Mouse (Mus musculus) embryonic stem cell, embryonic (primary cell): ENCODE measurements around the gene Foxl2.

Experiments
- CTCF ChIA-PET, 4 experiments: fragments of 300-600 bp in 2 of 4; fragments of 350-600 bp in 2 of 4; sonication (Branson Sonifier 250); formaldehyde crosslinking; loops; one replicate each; lab custom pipeline; 2022; ENCODE audit warnings: inconsistent platforms in 2 of 4; lab: Charles Lee
- POLR2A ChIA-PET, 4 experiments: fragments of 300-600 bp in 2 of 4; fragments of 350-600 bp in 2 of 4; sonication (Branson Sonifier 250); formaldehyde crosslinking; loops; one replicate each; lab custom pipeline; 2022; ENCODE audit warnings: antibody characterized with exemption in 4 of 4, inconsistent platforms in 1 of 4; lab: Charles Lee

The Foxl2 gene

GRCm38 (mm10) chr9:98955103-98955715 is at the start of gene Foxl2:
Gene Foxl2 (plus strand): TSS chr9:98955288.
- CTCF ChIA-PET: interaction anchor here in 3 of 4 experiments (0.6 to 3.0 kb wide), 5 partner anchors 10 to 24 kb away, joined by 4 to 15 read pairs (median 6); no protein-coding TSS in a partner anchor
- POLR2A ChIA-PET: interaction anchor here (0.6 to 1.8 kb wide), 10 partner anchors 8 to 392 kb away, joined by 3 to 9 read pairs (median 4); partner anchors contain the start of genes Copb2 (in 1 of the 4), Faim (in 1 of the 4) and Mrps22 (in 1 of the 4)

GRCm38 (mm10) chr9:98920629-98921523 is 34.2 kb upstream of the Foxl2 start:
- ChIA-PET CTCF (interaction anchor here in 1 of 4 experiments (0.7 kb wide), 1 partner anchor 9 kb away, joined by 3 read pairs; no protein-coding TSS in a partner anchor), POLR2A (interaction anchor here in 2 of 4 experiments (0.6 kb wide), 2 partner anchors 26 to 651 kb away, joined by 3 to 4 read pairs; no protein-coding TSS in a partner anchor)

DNA sequence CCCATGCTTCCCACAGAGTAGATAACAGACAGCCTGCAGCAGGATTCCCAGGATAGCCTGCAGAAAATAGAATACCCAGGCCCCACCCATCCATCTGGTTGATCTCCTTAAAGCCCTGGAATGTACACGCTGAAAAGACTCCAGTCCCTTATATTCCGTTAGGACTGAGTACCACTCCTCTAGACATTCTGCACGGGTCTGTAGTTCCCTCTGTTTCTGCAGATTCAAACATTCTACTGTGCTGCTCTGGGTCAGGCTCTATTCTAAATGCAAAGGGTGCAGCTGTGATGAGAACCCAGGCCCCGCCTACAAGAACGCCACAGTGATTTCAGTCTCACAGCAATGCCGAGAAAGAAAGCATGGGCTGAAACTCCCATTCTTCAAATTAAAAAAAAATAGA is 32.0 kb upstream of the Foxl2 start:
- POLR2A ChIA-PET: no interaction called here
- CTCF ChIA-PET: no interaction called here

- POLR2A ChIA-PET: interaction anchor here in 2 of 4 experiments (0.7 kb wide), 2 partner anchors 111 to 327 kb away, joined by 3 read pairs; partner anchors contain the start of gene Gm1123 (in 1 of the 2)
- CTCF ChIA-PET: interaction anchor here in 1 of 4 experiments (1.1 kb wide), 1 partner anchor 434 kb away, joined by 3 read pairs; no protein-coding TSS in a partner anchor
Observed at GRCm38 (mm10) chr9:98924183-98924582, 30.9 kb upstream of the Foxl2 start.

GRCm38 (mm10) chr9:98929496-98929895 is 25.6 kb upstream of the Foxl2 start:
- POLR2A ChIA-PET: interaction anchor here in 2 of 4 experiments (0.7 to 0.9 kb wide), 4 partner anchors 443 to 1667 kb away, joined by 3 to 6 read pairs (median 4); no protein-coding TSS in a partner anchor
- CTCF ChIA-PET: interaction anchor here (0.5 to 1.9 kb wide), 41 partner anchors 9 to 1879 kb away, joined by 3 to 9 read pairs (median 4); partner anchors contain the start of genes 7420426K07Rik (in 1 of the 4), Cep70 (in 1 of the 4), Faim (in 1 of the 4) and Nme9 (in 1 of the 4)

DNA sequence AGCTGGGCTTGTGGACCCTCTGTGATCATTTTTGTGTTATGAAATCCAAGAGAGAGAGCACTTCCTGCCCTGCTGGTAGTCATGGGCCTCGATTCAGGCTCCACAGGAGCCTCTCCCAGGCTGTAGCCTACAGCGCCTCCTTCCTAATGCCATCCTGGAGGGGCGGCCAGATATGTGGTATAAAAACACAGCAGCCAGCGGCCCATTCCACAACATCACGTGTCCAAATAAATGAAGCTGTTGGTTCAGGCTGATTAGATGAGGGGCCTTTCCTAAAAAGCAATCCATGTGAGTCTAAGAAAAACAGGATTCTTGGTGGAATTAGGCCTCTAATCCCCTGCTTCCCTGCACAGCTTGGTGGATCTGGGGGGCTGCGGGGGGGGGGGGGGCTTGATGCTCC is 22.2 kb upstream of the Foxl2 start:
- POLR2A ChIA-PET: interaction anchor here in 1 of 4 experiments (0.7 kb wide), 1 partner anchor 353 kb away, joined by 3 read pairs; no protein-coding TSS in a partner anchor
- CTCF ChIA-PET: interaction anchor here in 2 of 4 experiments (0.5 to 1.1 kb wide), 3 partner anchors 32 to 391 kb away, joined by 3 to 10 read pairs (median 5); no protein-coding TSS in a partner anchor

DNA sequence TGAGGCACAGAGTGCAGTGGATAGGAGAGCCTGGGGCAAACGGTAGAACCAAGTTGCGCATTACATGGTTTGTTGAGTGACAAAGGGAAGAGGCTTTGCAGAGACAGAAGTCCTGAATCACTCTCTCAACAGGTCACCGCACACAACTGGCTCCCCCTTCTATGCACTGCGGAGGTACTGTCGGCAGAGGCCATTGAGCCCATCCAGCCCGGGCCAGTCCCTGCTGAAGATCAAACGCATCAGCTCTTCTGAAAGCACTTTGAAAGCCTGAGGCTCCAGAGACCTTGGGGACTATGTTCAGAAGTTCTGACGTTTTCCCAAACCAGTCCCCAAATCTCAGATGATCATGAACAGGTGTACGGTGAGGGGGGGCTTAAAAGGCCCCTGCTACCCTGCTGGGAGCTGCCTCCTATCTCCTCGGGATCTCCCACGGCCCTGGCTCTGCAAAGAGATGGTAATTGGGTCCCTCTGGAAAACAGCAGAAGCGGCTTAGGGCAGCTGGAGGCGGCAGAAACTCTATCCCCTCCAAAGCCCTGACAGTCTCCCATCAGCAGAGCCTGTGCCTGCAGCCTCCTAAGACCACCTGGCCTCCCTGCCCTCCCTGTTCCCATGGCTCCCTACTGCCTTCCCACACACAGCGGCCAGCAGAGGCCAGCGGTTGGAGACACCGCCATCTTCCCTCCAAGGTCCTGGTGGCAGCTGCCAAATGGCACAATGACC is 19.7 kb upstream of the Foxl2 start:
- ChIA-PET CTCF (interaction anchor here in 1 of 4 experiments (1.2 kb wide), 1 partner anchor 30 kb away, joined by 3 read pairs; no protein-coding TSS in a partner anchor), POLR2A (interaction anchor here in 1 of 4 experiments (0.7 kb wide), 1 partner anchor 39 kb away, joined by 3 read pairs; no protein-coding TSS in a partner anchor)

DNA sequence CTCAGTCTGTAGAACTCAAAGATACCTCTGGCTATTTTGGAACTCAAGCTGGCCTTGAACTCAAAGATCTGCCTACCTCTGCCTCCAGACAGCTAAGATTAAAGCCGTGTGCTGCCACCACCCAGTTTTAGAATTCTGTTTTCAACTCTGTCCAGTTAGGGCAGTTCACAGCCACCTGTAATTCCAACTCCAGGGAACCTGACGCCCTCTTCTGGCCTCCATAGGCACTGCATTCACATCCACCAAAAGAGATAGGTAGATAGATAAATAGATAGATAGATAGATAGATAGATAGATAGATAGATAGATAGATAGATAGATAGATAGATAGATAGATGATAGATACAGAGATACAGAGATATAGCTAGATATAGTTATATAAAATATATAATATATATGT is 15.8 kb upstream of the Foxl2 start:
- ChIA-PET CTCF (interaction anchor here (0.5 to 1.4 kb wide), 10 partner anchors 10 to 1368 kb away, joined by 3 to 9 read pairs (median 4); no protein-coding TSS in a partner anchor), POLR2A (no interaction called here)

DNA sequence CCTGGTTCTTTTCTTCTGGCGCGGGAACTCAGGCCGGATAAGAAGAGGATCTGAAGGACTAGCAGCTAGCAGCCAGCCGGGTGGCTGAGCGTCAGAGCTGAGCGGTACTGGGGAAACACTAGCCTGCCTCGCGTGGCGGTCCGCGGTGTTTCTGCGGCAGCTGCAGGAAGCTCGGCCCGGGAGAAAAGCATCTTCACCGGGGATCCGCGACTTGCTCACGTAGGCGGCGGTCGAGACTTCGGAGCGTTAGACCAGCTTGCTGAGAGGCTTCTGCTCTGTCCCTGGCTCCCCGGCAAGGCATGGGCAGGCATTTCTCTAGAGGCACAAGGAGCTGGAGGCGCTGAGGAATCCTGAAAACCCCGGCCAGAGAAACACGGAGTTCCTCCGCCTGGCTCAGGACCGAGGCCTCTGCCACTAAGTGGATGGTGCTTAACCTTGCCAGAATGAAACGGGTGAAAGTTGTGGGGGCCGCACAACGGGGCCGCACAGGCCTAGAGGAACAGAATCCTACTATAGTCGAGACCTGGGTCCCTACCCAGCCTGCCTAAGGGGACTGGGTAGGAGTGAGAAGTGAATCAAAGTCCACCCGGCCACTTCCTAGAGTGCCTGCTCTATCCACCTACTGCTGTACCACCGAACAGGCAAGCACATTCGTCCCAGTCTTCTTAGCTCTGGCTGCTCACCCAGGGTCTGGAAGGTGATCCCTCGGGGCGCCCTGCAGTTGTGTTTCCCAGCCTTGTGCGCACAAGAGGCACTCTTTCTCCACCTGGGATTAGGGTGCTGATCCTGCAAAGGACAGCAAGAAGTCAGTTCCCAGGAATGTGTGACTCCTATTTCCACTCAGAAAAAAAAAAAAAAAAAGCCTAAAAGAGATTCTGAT is 2.7 kb upstream of the Foxl2 start:
- ChIA-PET CTCF (interaction anchor here (0.6 to 1.7 kb wide), 10 partner anchors 11 to 108 kb away, joined by 3 to 5 read pairs (median 4); no protein-coding TSS in a partner anchor), POLR2A (interaction anchor here in 2 of 4 experiments (0.7 to 2.0 kb wide), 2 partner anchors 9 to 294 kb away, joined by 7 to 17 read pairs; no protein-coding TSS in a partner anchor)

GRCm38 (mm10) chr9:98953291-98953690 is 1.8 kb upstream of the Foxl2 start:
- ChIA-PET POLR2A (interaction anchor here in 3 of 4 experiments (0.6 to 2.0 kb wide), 4 partner anchors 8 to 293 kb away, joined by 6 to 17 read pairs (median 7); no protein-coding TSS in a partner anchor), CTCF (interaction anchor here (0.6 to 0.8 kb wide), 6 partner anchors 10 to 710 kb away, joined by 3 to 4 read pairs (median 3); no protein-coding TSS in a partner anchor)

DNA sequence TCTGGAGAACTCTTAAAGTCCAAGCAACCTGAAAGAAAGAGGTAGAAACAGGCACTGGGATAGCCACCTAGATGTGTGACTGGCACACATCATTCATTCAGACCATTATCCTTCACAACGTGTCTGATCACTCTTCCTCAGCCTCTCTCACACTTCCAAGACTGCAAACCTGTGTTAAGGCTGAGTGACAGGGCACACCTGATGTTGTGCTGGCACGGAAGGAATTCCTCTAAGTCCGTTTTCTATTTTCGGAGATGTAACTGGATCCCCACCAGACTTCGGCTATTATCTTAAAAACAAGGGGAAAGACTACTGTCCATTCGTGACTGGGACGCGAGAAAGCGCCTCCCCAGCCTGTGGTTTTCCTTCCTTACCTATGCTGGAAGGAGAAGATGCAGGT is 1.3 kb upstream of the Foxl2 start:
- CTCF ChIA-PET: no interaction called here

GRCm38 (mm10) chr9:98954391-98955102 is 541 bp upstream of the Foxl2 start:
- CTCF ChIA-PET: interaction anchor here in 3 of 4 experiments (0.6 to 3.0 kb wide), 4 partner anchors 10 to 25 kb away, joined by 4 to 15 read pairs (median 5); no protein-coding TSS in a partner anchor

More for the DNA sequence above, 1.3 kb upstream of the Foxl2 start:
- POLR2A ChIA-PET: interaction anchor here in 2 of 4 experiments (0.6 to 1.7 kb wide), 3 partner anchors 91 to 391 kb away, joined by 3 to 4 read pairs (median 3); partner anchors contain the start of gene Copb2 (in 1 of the 2)

DNA sequence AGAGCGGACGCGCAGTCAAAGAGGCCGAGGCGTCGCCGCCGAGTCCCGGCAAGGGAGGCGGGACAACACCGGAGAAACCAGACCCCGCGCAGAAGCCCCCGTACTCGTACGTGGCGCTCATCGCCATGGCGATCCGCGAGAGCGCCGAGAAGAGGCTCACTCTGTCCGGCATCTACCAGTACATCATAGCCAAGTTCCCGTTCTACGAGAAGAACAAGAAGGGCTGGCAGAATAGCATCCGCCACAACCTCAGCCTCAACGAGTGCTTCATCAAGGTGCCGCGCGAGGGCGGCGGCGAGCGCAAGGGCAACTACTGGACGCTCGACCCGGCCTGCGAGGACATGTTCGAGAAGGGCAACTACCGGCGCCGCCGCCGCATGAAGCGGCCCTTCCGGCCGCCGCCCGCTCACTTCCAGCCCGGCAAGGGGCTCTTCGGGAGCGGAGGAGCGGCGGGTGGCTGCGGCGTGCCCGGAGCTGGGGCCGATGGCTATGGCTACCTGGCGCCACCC is 682 bp downstream of the Foxl2 start:
- ChIA-PET CTCF (interaction anchor here in 3 of 4 experiments (0.6 to 3.0 kb wide), 5 partner anchors 9 to 16 kb away, joined by 3 to 15 read pairs (median 5); no protein-coding TSS in a partner anchor), POLR2A (interaction anchor here (1.0 to 1.8 kb wide), 6 partner anchors 8 to 93 kb away, joined by 3 to 9 read pairs (median 4); partner anchors contain the start of gene Faim (in 1 of the 4))

More at GRCm38 (mm10) chr9:98954391-98955102, 541 bp upstream of the Foxl2 start:
- POLR2A ChIA-PET: interaction anchor here (0.6 to 1.8 kb wide), 11 partner anchors 9 to 391 kb away, joined by 3 to 9 read pairs (median 3); partner anchors contain the start of genes Copb2 (in 1 of the 4), Faim (in 1 of the 4) and Mrps22 (in 1 of the 4)

- POLR2A ChIA-PET: interaction anchor here in 1 of 4 experiments (1.5 kb wide), 1 partner anchor 8 kb away, joined by 6 read pairs; no protein-coding TSS in a partner anchor
- CTCF ChIA-PET: interaction anchor here in 3 of 4 experiments (0.6 to 3.0 kb wide), 7 partner anchors 8 to 381 kb away, joined by 3 to 15 read pairs (median 4); no protein-coding TSS in a partner anchor
Observed at GRCm38 (mm10) chr9:98956591-98957381, 1.7 kb downstream of the Foxl2 start.
